Mouse (Mus musculus) adrenal gland, adult (tissue): ENCODE data around the gene Fance.

Experiments used
- DNase-seq, 2 experiments: peaks; one replicate each; pipeline ENCODE4 v3.0.0; 2022 to 2023; ENCODE audit warnings: low spot score in 1 of 2; ENCODE audit not compliant: inconsistent age in 2 of 2

Fance gene

GRCm38 (mm10) chr17:28290671-28291070, 22.6 kb upstream of the Fance start:
- DNase-seq = peak in 1 of 2 experiments; percentile 64

- DNase-seq = no peak
Measured at GRCm38 (mm10) chr17:28291346-28291745, 22.0 kb upstream of the Fance start.

- no peak for DNase-seq
Measured at GRCm38 (mm10) chr17:28293716-28294115, 19.6 kb upstream of the Fance start.

GRCm38 (mm10) chr17:28294449-28295333, 18.6 kb upstream of the Fance start:
- DNase-seq = no peak

DNA sequence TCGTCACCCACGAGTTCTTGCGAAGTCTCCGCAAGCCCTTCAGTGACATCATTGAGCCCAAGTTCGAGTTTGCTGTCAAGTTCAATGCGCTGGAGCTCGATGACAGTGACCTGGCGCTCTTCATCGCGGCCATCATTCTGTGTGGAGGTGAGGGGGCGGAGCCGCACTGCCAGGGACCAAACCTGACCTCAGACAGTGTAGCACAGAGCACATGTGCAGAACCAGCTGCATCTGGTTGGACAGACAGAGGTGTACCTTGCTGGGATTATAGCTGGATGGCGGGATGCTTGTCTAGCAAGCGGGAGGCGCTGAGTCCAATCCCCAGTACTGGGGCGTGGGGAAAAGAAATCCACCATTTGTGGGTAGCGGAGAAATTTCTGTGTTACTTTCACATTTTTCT, 14.4 kb upstream of the Fance start:
- DNase-seq = no peak

GRCm38 (mm10) chr17:28299669-28300320, 13.5 kb upstream of the Fance start:
- peak in 1 of 2 experiments; percentile 59 for DNase-seq

DNA sequence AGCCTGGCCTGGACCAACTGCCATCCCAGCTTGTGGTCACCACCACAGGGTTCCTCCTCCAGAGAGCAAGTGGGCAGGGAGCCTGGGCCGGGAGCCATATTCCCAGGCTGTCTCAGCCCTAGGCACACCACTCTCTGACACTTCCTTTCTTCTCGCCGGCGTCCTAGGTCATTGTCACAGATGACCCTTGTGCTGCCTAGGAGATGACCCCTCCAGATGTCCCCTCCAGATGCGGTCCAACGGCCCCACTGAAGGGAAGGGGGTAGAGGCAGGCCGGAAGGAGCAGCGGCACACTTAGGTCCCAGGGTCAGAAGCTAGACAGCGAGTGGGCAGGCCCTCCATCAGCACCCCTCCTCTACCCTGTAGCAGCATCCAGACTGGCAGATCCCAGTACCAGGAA, 13.0 kb upstream of the Fance start:
- peak in 1 of 2 experiments; percentile 14 for DNase-seq

- no peak for DNase-seq
Measured at GRCm38 (mm10) chr17:28300850-28301249, 12.5 kb upstream of the Fance start.

DNA sequence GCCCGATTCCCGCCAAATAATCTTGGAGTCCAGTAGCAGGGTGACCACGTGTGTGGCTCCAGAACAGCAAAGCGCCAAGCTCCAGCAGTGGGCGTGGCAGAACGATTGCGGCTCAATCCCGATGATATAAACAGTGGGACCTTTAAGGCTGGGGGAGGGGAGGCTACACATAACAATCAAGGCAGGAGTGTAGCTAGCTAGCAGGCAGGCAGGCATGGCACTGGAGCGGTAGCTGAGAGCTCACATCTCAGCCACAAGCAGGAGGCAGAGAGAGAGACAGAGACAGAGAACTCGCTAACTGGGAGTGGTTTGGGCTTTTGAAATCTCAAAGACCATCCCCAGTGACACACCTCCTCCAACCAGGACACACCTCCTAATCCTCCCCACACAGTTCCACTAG, 8.1 kb upstream of the Fance start:
- DNase-seq = no peak

DNA sequence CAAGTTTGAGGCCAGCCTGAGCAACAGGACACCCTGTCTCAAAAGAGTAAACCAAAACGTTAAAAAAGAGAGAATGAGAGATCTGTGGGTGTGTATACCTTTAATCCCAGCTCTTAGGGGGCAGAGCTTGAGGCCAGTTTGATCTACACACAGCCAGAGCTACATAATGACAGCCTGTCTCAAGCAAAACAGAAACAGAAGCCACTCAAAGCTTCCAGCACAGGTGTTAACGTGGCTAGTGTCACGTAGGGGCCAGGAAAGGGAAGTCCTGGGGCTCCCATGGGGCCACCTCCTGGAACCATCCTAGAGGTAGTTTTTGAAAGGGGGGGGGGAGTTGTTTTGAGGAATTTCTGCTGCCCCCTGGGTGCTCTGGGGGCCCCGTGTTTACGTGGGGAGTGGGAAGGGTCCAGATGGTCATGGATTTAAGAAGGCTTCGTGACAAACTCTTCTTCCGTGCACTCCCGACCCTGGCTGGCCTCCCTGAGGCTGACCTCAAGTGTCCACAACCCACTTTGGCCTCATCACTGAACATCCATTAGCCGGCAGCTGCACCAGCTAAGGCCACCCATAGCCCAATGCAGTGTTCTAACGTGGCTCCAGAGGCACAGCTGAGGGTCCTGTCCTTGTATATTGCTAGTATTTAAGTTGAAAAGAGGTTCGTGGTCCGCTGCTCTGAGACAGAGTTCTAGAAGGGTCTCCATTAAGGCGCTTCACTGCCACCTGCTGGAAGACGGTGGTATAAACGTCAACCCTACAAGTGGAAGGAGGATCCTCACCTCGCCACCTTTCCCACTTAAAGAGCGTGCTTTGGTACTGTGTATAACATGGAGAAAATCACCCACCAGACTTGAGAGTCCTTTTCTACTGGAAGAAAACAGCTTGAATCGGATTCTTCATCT, 4.8 kb upstream of the Fance start:
- peak; percentile 86 to 96 for DNase-seq

DNA sequence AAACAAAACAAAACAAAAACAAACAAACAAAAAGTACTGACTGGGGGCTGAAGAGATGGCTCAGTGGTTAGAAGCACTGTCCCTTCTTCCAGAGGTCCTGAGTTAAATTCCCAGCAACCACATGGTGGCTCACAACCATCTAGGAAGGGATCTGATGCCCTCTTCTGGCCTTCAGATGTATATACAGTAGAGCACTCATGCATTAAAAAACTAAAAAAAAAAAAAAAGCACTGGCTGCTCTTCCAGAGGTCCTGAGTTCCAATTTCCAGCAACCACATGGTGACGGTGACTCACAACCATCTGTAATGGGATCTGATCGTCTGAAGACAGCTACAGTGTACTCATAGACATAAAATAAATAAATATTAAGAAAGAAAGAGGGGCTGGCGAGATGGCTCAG, 2.5 kb upstream of the Fance start:
- DNase-seq = no peak

DNA sequence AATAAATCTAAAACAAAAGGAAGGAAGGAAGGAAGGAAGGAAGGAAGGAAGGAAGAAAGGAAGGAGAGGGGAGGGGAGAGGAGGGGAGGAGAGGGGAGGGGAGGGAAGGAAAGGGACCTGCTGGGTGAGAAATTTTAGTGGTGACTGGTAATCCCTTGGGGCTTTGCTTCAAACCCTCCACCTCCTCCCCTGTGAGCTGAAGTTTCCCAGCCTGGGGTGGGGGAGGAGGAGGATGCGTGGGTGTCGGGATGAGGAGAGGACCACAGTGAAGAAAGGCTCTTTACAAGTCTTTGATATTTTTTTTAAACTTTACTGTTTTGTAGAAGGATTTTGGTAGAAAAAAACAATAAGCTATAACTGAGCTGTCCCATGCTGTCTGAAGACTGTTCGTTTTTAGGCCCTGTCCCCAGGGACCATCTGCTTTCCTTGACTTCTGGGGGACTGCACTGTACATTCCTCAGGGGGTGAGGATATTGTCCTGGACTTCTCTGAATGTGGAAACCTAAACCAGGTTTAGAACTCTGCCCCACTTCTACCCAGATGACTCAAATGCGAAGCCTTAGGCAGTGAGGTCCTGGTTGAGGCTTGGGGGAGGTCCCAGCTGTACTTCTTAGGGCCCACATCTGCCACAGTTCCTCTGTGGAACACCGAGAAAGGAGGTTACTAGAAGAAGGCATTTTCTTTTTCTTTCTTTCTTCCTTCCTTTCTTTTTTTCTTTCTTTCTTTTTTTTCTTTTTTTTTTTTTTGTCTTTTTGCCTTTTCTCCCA, 1.8 kb upstream of the Fance start:
- DNase-seq = no peak

DNA sequence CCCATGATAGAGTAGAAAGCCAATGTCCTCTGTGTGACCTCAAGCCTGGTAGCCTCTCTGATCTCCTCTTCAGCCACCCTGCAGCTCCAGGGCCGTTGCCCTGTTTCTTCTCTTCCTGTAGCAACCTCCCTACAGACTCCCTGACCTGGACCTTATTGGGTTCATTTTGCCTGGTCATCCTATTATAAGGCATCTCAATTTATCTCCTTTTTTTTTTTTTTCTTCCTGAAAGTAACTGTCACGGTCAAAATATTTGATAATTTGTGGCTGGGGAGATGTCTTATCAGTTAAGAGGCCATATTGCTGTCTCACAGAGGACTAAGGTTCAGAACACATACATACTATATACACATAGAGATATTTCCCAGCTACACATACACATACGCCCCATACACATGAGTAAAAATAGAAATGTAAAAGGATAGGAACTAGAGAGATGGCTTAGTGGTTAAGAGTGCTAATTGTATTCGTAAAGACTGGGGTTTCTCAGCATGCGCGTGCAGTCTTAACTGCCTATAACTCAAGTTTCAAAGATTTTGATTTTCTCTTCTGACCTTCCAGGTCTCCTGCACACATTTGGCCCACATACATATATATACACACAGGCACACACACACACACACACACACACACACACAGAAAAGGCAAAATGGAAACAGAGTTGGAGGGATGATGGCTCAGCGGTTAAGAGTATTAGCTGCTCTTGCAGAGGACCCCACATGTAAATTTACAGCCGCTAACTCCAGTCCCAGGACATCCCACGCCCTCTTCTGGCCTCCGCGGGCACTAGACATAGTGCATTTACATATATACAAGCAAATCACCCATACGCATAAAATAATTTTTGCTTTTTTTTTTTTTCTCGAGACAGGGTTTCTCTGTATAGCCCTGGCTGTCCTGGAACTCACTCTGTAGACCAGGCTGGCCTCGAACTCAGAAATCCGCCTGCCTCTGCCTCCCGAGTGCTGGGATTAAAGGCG, 797 bp upstream of the Fance start:
- DNase-seq = peak; percentile 53 to 68

DNA sequence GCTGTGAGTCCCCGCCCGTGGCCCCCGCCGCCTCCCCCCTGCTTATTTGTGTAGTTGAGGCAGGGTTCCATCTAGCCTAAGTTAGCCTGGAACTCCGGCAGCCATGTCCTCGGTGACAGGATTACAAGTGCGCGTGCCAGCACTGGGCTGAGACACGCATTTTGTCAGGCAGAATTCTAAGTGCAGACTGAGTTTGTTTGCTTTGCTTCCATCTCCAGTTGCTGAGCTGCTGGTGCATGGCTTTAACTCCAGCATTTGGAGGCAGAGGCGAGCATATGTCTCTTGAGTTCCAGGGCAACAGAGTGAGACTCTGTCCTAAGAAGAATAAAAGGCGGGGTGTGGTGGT, 534 bp downstream of the Fance start:
- DNase-seq = no peak

GRCm38 (mm10) chr17:28315611-28316160, 2.4 kb downstream of the Fance start:
- DNase-seq = no peak

GRCm38 (mm10) chr17:28316476-28316875, 3.2 kb downstream of the Fance start:
- no peak for DNase-seq

- DNase-seq = no peak
Measured at GRCm38 (mm10) chr17:28317091-28317490, 3.8 kb downstream of the Fance start.

DNA sequence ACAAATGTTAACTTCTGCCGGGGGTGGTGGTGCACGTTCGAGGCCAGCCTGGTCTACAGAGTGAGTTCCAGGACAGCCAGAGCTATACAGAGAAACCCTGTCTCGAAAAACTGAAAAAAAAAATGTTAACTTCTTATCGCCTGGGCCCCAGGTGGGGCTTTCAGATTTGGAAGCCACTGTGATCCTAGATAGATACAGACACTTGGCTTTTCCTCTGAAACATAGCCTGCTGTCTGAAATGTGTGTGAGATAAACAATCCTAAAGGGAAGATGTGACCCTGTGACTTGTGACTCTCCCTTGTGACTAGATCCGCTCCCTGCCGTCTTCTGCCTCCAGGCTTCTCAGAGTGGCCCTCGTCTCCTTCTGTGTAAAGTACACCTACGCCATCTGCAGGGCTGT, 4.4 kb downstream of the Fance start:
- no peak for DNase-seq

GRCm38 (mm10) chr17:28321700-28322099, 8.4 kb downstream of the Fance start:
- no peak for DNase-seq
